Mouse (Mus musculus) hindbrain, postnatal 0 days (tissue): ENCODE measurements around the gene Hdac9. TPM values are rescaled to one million over a fixed set of nuclear protein-coding genes. Genes with fewer than 3 reads are reported as not detected.
"Not testable (repeated sequence)": the region's sequence is repeated elsewhere in the genome, so short reads cannot be mapped to it uniquely, and the experiment has no call there.

Experiments
- ATAC-seq: fragments of 200-750 bp; cut with Nextera tagmentation; 2 replicates; pipeline ENCODE4 v1.8.0; 2017; ENCODE audit warnings: mild to moderate bottlenecking, moderate TSS enrichment, moderate library complexity
- DNase-seq: peaks from one replicate; pipeline ENCODE4 v3.0.0-alpha.2; 2015; ENCODE audit warnings: low spot score
- H3K27ac ChIP-seq: fragments of 300-500 bp; sonication (generic); 2 replicates; pipeline ENCODE4 v1.5.1; 2014; ENCODE audit warnings: mild to moderate bottlenecking
- H3K27me3 ChIP-seq: fragments of 300-500 bp; sonication (generic); 2 replicates; pipeline ENCODE4 v1.6.1; 2014; ENCODE audit warnings: low read length, mixed read lengths; ENCODE audit not compliant: insufficient read depth
- H3K36me3 ChIP-seq: fragments of 300-500 bp; sonication (generic); 2 replicates; pipeline ENCODE4 v1.6.1; 2014; ENCODE audit warnings: low read length, mixed read lengths; ENCODE audit not compliant: insufficient read depth
- H3K4me1 ChIP-seq: fragments of 300-500 bp; sonication (generic); 2 replicates; pipeline ENCODE4 v1.6.1; 2014; ENCODE audit warnings: antibody characterized with exemption, low read length, mixed read lengths; ENCODE audit not compliant: insufficient read depth
- H3K4me2 ChIP-seq: fragments of 300-500 bp; sonication (generic); 2 replicates; pipeline ENCODE4 v1.6.1; 2014; ENCODE audit warnings: low read depth, mild to moderate bottlenecking, low read length, moderate library complexity, mixed read lengths
- H3K4me3 ChIP-seq: fragments of 300-500 bp; sonication (generic); 2 replicates; pipeline ENCODE4 v1.5.1; 2014; ENCODE audit warnings: low read length
- H3K9ac ChIP-seq: fragments of 300-500 bp; sonication (generic); replicated peaks from 2 replicates; pipeline ENCODE4 v1.6.1; 2014; ENCODE audit warnings: mild to moderate bottlenecking, low read length, moderate library complexity, mixed read lengths
- H3K9me3 ChIP-seq: fragments of 300-500 bp; sonication (generic); 2 replicates; pipeline ENCODE4 v1.6.1; 2016; ENCODE audit warnings: low read length, mixed read lengths
- CTCF ChIP-seq: IDR thresholded peaks from 2 replicates; pipeline ENCODE4 v1.5.1; 2016; ENCODE audit warnings: antibody characterized with exemption, control low read depth, low read depth
- WGBS: fragments of 180-500 bp; shearing (Covaris S2); extraction: QIAGEN DNeasy Blood & Tissue Kit; methylation state at CpG from one replicate; pipeline ENCODE4 v1.1.7; 2014; 5-methylcytosine and 5-hydroxymethylcytosine counted together
- polyA plus RNA-seq: library from polyadenylated mRNA; unstranded; fragments of >200 nt; fragmentation: Nextera tagmentation; extraction: Ambion mirVana; gene quantifications from 2 replicates; pipeline ENCODE4 v1.2.1, GENCODE M21; 2015
- total RNA-seq: library from RNA; depleted of rRNA; stranded (reverse); fragments of >200 nt; gene quantifications from 2 replicates; pipeline ENCODE4 v1.2.3, GENCODE M21; 2014

Hdac9 gene
- total and polyA plus RNA-seq, 2 experiments from 2014 or later: 12.2 to 14.8 TPM

- H3K27ac ChIP-seq: no peak overlapping the region
- no peak for TF ChIP-seq CTCF
- peak; percentile 55 for DNase-seq
- H3K9ac ChIP-seq: no peak overlapping the region
- H3K4me2 ChIP-seq: no peak overlapping the region
- H3K4me3 ChIP-seq: no peak overlapping the region
- ATAC-seq: peak; percentile 69; the same call in 1 of the 2 replicates
- no peaks in the 10 kb centered on the region for H3K36me3 ChIP-seq
- no peaks in the 10 kb centered on the region for H3K4me1 ChIP-seq
- WGBS: 32% methylated on average over 1 of the region's 1 CpGs
- H3K9me3 ChIP-seq: no peaks in the 10 kb centered on the region
- H3K27me3 ChIP-seq: no peaks in the 10 kb centered on the region
Observed at GRCm38 (mm10) chr12:34461728-34462127, 455.2 kb downstream of the Hdac9 start.

DNA sequence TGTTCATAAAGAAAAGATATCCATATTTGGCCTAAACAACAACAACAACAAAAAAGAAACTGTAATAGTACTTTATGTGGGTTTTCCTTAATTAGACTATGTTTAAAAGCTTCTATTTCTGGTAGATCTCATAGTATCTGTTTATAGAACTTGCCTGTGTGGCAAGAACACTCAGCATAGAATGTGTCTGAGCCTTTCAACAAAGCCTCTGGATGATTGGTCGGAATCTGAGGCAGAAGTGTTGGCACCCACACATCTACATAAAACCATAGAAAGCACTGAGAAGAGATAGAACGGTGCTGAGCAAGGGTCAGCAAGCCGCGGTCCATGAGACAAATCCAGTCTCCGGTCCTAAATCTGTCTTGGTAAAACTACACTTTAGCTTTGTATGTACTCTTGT, 464.3 kb downstream of the Hdac9 start:
- no peak overlapping the region for H3K27ac ChIP-seq
- DNase-seq (no peak), ATAC-seq (no peak)
- H3K4me3 ChIP-seq: no peak overlapping the region
- H3K27me3 ChIP-seq: no peaks in the 10 kb centered on the region
- H3K9ac ChIP-seq: no peak overlapping the region
- TF ChIP-seq CTCF: no peak
- no peak overlapping the region for H3K4me2 ChIP-seq
- no peaks in the 10 kb centered on the region for H3K9me3 ChIP-seq
- H3K4me1 ChIP-seq: no peaks in the 10 kb centered on the region
- no peaks in the 10 kb centered on the region for H3K36me3 ChIP-seq
- WGBS: 91% methylated on average over 5 of the region's 5 CpGs

DNA sequence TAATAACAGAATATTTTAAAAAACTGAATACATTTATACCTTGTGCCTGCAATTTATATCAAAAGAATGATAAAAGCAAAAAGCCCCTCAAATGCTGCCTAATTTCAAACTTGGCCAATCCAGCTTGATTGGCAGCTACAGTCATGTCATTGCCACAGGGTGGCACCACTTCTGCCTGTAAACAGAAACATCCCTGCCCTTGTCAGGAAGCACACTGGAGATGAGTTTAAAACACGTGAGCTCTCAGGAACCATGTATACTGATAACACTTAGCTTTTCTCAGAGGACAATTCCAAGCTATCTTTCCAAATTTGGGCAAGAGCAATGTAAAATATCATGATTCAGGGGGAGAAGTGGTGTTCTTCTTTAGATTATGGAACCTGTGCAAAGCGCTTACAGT, 465.7 kb downstream of the Hdac9 start:
- Histone ChIP-seq H3K27me3 (no peaks in the 10 kb centered on the region), H3K4me1 (no peaks in the 10 kb centered on the region), H3K4me3 (no peak overlapping the region), H3K9ac (no peak overlapping the region), H3K9me3 (no peaks in the 10 kb centered on the region), H3K36me3 (no peaks in the 10 kb centered on the region), H3K27ac (no peak overlapping the region), H3K4me2 (no peak overlapping the region)
- DNase-seq: peak; percentile 68
- 54% methylated on average over 2 of the region's 2 CpGs for WGBS
- TF ChIP-seq CTCF: peak; percentile 72
- ATAC-seq: no peak

DNA sequence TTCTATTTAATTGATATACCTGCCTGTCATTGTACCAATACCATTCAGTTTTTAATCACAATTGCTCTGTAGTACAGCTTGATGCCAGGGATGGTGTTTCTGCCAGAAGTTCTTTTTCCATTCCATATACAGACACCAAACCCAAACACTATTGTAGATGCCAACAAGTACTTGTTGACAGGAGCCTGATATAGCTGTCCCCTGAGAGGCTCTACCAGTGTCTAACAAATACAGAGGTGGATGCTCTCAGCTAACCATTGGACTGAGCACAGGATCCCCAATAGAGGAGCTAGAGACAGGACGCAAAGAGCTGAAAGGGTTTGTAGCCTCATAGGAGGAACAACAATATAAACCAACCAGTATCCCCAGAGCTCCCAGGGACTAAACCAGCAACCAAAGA, 472.2 kb downstream of the Hdac9 start:
- not testable (repeated sequence) for H3K27ac ChIP-seq, H3K4me2 ChIP-seq, H3K27me3 ChIP-seq, DNase-seq, H3K9me3 ChIP-seq, H3K4me1 ChIP-seq, H3K4me3 ChIP-seq, ATAC-seq, H3K36me3 ChIP-seq, H3K9ac ChIP-seq
- WGBS: 97% methylated on average over 1 of the region's 1 CpGs

GRCm38 (mm10) chr12:34440930-34441329, 476.0 kb downstream of the Hdac9 start:
- Histone ChIP-seq H3K27ac (no peak overlapping the region), H3K9ac (no peak overlapping the region), H3K9me3 (no peaks in the 10 kb centered on the region), H3K27me3 (no peaks in the 10 kb centered on the region), H3K4me3 (no peak overlapping the region), H3K36me3 (no peaks in the 10 kb centered on the region), H3K4me2 (no peak overlapping the region), H3K4me1 (no peaks in the 10 kb centered on the region)
- TF ChIP-seq CTCF: no peak
- no peak for DNase-seq
- 57% methylated on average over 8 of the region's 8 CpGs for WGBS
- no peak for ATAC-seq

DNA sequence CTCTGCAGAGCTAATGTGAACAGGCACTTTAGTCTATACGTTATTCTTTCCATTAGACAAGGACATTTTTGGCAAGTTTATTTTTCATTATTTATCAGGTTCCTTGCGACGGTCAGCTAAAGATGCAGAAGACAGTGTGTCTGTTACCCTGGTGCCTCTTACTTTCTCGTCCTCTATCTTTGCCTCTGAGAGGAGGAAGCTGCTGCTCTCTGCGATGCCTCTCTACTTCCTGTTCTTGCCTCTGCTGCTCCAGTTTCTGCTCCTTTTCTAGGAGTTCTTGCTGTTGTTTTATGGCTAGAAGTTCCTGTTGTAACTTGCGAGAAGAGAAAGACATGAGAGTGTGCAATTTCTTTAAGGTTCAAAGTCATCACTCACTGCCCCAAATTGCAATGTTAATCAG, 484.0 kb downstream of the Hdac9 start:
- Histone ChIP-seq H3K36me3 (no peaks in the 10 kb centered on the region), H3K4me1 (no peaks in the 10 kb centered on the region), H3K9me3 (no peaks in the 10 kb centered on the region), H3K27me3 (no peaks in the 10 kb centered on the region), H3K27ac (no peak overlapping the region), H3K4me2 (no peak overlapping the region), H3K4me3 (no peak overlapping the region), H3K9ac (no peak overlapping the region)
- WGBS: 77% methylated on average over 6 of the region's 6 CpGs
- no peak for TF ChIP-seq CTCF
- DNase-seq (no peak), ATAC-seq (no peak)

DNA sequence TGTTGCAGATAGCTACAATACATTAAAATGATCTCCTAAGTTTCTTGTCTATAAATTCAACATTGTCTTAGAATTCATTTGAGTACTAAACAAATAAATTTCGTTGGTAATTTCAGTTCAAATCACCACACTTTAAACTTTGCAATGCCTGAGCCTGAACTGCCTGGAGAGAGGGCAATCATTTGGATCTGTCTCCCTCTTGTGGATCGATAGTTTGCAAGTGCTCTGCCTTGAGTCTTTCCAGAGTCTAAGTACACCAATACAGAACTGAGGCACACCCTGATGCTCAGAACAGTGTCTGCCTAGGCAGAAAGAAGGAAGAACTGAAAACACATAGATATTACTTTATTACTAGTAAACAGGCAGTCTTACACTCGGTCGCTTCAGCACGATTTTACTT, 484.4 kb downstream of the Hdac9 start:
- Histone ChIP-seq H3K4me2 (no peak overlapping the region), H3K4me3 (no peak overlapping the region), H3K36me3 (no peaks in the 10 kb centered on the region), H3K27me3 (no peaks in the 10 kb centered on the region), H3K4me1 (no peaks in the 10 kb centered on the region), H3K9ac (no peak overlapping the region), H3K9me3 (no peaks in the 10 kb centered on the region), H3K27ac (no peak overlapping the region)
- peak; percentile 74 for DNase-seq
- 57% methylated on average over 5 of the region's 5 CpGs for WGBS
- TF ChIP-seq CTCF: peak; percentile 79
- peak; percentile 69; the same call in 1 of the 2 replicates for ATAC-seq
